Mouse (Mus musculus): ENCODE measurements at regions not wholly inside any gene's neighbourhood (a gene's known extent, or its start where the extent isn't known, plus 50 kb on each side); places are given as distances from the start of the nearest gene placed in this dataset.

GRCm38 (mm10) chr9:13999358-13999757 is 171.8 kb downstream of the Fam76b start:
- TF ChIP-seq CTCF (IDR thresholded peaks at IDR 0.05; ENCODE audit: control insufficient read depth, insufficient read depth, low read length) = no peak
- no peak for TF ChIP-seq POLR2A (IDR thresholded peaks at IDR 0.05; ENCODE audit: borderline replicate concordance, control insufficient read depth, low read depth, low read length)
